Mouse (Mus musculus): ENCODE data around the gene Minos1. TPM values are rescaled to one million over a fixed set of nuclear protein-coding genes. Genes with fewer than 3 reads are reported as not detected.
A peak's percentile ranks its signal among the peaks of the same experiment; 100 is the strongest.

Gene Minos1
- polyA plus RNA-seq, 1 experiment from 2014 or later = 474 TPM

DNA sequence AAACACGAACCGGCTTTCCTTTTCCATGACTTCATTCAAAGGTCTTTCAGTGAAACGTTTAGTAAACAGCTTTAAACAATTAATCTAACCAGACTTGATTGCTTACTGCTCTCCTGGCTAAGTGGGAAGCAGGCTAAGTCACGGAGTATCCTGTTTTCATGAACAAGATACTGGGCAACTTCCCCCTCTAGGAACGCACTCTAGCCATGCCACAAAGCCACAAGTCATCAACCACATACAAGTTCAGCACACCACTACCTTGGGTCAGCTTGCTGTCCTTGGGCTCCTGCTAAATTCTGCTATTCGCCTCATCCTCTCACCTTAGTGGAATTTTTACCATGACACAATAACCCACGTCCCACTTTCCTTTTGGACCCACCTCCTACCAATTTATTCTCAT is 9.9 kb downstream of the Minos1 start:
- H3K36me3 ChIP-seq (ENCODE audit: insufficient read depth, low read length) = no peaks in the 10 kb centered on the region
- 40% methylated on average over 7 of the region's 7 CpGs for WGBS
- peak overlapping the region; percentile 47 for H3K27ac ChIP-seq (ENCODE audit: low read length)
- TF ChIP-seq CTCF (IDR thresholded peaks at IDR 0.05) (no peak), EP300 (IDR thresholded peaks at IDR 0.05) (no peak)
- no peaks in the 10 kb centered on the region for H3K27me3 ChIP-seq (replicated peaks; ENCODE audit: insufficient read depth, low read length)
- H3K4me1 ChIP-seq (ENCODE audit: insufficient read depth, low read depth, low read length) = peaks cover 7% of the 10 kb centered on the region; the same call in 1 of the 2 replicates
- no peak overlapping the region for H3K4me2 ChIP-seq (replicated peaks; ENCODE audit: low read depth, low read length)
- peak; percentile 38 for DNase-seq (ENCODE audit: low spot score)
- H3K9me3 ChIP-seq (ENCODE audit: low read length) = no peaks in the 10 kb centered on the region
- 0 out of 2 replicates have a peak, but pooled peaks have one; percentile 21 for ATAC-seq
- no peak overlapping the region for H3K9ac ChIP-seq (replicated peaks; ENCODE audit: low read depth)
- no peak overlapping the region for H3K4me3 ChIP-seq (ENCODE audit: low read depth, low read length)

DNA sequence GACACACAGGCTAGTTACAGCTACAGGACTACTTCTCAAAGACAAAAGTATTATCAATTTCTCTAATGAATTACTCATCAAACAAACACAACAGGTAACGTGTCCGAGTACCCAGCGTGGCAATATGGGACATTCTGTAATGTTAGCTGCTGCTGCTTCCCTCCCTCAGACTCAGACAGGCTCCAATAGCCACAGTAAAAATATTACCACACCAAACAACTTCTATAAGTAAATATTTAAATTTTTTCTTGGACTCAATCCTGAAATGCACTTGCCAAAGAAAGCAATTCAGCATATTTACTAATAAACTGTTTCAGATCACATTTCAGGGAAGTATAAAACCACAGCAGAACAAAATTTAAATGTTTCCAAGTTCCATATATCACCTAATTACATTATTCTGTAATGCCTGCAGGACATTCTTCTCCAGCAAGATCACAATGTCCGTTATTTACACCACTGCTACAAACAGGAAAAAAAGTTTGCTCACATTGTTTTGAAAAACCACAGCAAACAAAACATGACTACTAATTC is 10.6 kb downstream of the Minos1 start:
- no peaks in the 10 kb centered on the region for H3K27me3 ChIP-seq (replicated peaks; ENCODE audit: insufficient read depth, low read length)
- H3K36me3 ChIP-seq (ENCODE audit: insufficient read depth, low read length) = no peaks in the 10 kb centered on the region
- no peak overlapping the region for H3K4me2 ChIP-seq (replicated peaks; ENCODE audit: low read depth, low read length)
- TF ChIP-seq CTCF (IDR thresholded peaks at IDR 0.05) = no peak
- TF ChIP-seq EP300 (IDR thresholded peaks at IDR 0.05) = no peak
- WGBS = 48% methylated on average over 4 of the region's 4 CpGs
- H3K9ac ChIP-seq (replicated peaks; ENCODE audit: low read depth) = no peak overlapping the region
- no peak overlapping the region for H3K27ac ChIP-seq (ENCODE audit: low read length)
- DNase-seq (ENCODE audit: low spot score) = peak; percentile 59
- H3K4me3 ChIP-seq (ENCODE audit: low read depth, low read length) = no peak overlapping the region
- peaks cover 7% of the 10 kb centered on the region; the same call in 1 of the 2 replicates for H3K4me1 ChIP-seq (ENCODE audit: insufficient read depth, low read depth, low read length)
- H3K9me3 ChIP-seq (ENCODE audit: low read length) = no peaks in the 10 kb centered on the region
- ATAC-seq = peak; percentile 49

DNA sequence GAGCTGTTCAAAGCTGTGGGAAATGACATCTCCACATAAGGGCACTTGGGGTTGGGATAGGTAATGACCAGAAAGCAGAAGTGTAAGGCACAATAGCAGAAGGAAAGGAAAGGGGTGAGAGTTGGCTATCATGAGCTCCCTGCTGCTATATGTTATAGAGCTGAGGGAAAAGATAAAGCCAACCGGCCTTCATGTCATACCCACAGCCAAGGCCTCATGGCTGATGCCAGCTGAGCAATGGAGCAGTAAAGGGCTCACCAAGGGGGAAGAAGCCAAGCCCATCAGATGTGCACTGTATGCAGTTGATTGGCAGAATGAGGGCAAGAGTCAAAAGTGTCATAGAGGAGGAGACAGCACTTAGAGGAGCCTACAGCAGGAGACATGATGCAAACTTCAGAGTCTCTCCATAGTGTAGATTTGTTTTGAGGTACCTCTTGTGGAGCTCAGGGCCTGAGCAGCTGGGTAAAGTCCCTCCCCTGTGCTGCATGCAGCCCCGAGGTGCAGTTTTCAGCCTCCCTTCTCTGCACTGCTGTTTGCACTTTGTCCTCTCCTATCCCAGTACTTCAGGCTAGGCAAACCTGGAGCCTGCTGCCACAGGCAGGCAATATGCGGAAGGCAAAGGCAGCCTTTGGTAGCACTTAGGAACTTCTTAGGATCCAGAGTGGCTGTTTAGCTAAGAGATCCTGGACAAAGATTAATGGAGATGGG is 14.4 kb downstream of the Minos1 start:
- H3K36me3 ChIP-seq (ENCODE audit: insufficient read depth, low read length) = no peaks in the 10 kb centered on the region
- H3K9me3 ChIP-seq (ENCODE audit: low read length) = no peaks in the 10 kb centered on the region
- H3K27me3 ChIP-seq (replicated peaks; ENCODE audit: insufficient read depth, low read length) = no peaks in the 10 kb centered on the region
- H3K4me1 ChIP-seq (ENCODE audit: insufficient read depth, low read depth, low read length) = peaks cover 9% of the 10 kb centered on the region; the same call in 1 of the 2 replicates
- H3K4me3 ChIP-seq (ENCODE audit: low read depth, low read length) = no peak overlapping the region
- ATAC-seq (no peak), DNase-seq (ENCODE audit: low spot score) (no peak)
- no peak overlapping the region for H3K27ac ChIP-seq (ENCODE audit: low read length)
- WGBS = 76% methylated on average over 3 of the region's 3 CpGs
- no peak overlapping the region for H3K9ac ChIP-seq (replicated peaks; ENCODE audit: low read depth)
- no peak for TF ChIP-seq EP300 (IDR thresholded peaks at IDR 0.05)
- no peak for TF ChIP-seq CTCF (IDR thresholded peaks at IDR 0.05)
- no peak overlapping the region for H3K4me2 ChIP-seq (replicated peaks; ENCODE audit: low read depth, low read length)

DNA sequence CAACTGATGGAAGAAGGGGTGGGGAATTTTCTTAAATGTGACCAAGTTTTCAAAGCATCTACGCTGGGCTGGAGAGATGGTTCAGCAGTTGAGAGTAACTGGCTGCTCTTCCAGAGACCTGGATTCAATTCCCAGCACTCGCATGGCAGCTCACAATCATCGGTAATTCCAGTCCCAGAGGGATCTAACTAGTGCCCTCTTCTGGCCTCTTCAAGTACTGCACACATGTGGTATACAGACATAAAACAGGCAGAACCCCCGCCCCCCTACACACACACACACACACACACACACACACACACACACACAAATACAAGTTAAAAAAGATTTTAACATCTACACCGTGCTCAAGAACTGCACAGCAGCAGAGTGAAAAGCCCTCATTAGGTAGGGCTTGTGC is 15.2 kb downstream of the Minos1 start:
- WGBS = 92% methylated on average over 5 of the region's 5 CpGs
- ATAC-seq (no peak), DNase-seq (ENCODE audit: low spot score) (no peak)
- H3K9me3 ChIP-seq (ENCODE audit: low read length) = no peaks in the 10 kb centered on the region
- peaks cover 13% of the 10 kb centered on the region; the same call in 1 of the 2 replicates for H3K4me1 ChIP-seq (ENCODE audit: insufficient read depth, low read depth, low read length)
- H3K4me3 ChIP-seq (ENCODE audit: low read depth, low read length) = no peak overlapping the region
- no peak overlapping the region for H3K27ac ChIP-seq (ENCODE audit: low read length)
- H3K27me3 ChIP-seq (replicated peaks; ENCODE audit: insufficient read depth, low read length) = no peaks in the 10 kb centered on the region
- TF ChIP-seq CTCF (IDR thresholded peaks at IDR 0.05) (peak; percentile 52), EP300 (IDR thresholded peaks at IDR 0.05) (no peak)
- no peaks in the 10 kb centered on the region for H3K36me3 ChIP-seq (ENCODE audit: insufficient read depth, low read length)
- H3K4me2 ChIP-seq (replicated peaks; ENCODE audit: low read depth, low read length) = no peak overlapping the region
- no peak overlapping the region for H3K9ac ChIP-seq (replicated peaks; ENCODE audit: low read depth)

DNA sequence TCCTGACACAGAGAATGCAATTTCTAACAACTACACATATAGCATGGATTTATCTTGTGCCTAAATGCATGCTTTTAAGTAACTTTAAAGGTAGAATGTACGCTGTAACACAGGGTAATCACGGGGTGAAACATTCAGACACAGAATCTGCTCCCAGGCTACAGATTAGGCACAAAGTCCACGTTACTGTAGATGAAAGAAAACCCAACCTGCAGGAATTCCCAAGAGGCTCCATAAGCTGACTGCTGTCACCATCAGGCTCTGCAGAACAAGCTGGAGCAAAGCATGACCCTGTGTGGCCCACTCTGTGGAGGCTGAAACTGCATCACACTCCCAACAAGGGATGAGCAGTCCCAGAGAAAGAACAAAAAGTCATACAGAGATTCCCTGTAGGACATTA is 18.4 kb downstream of the Minos1 start:
- H3K36me3 ChIP-seq (ENCODE audit: insufficient read depth, low read length) = no peaks in the 10 kb centered on the region
- no peaks in the 10 kb centered on the region for H3K9me3 ChIP-seq (ENCODE audit: low read length)
- WGBS = 77% methylated on average over 3 of the region's 3 CpGs
- TF ChIP-seq CTCF (IDR thresholded peaks at IDR 0.05) (no peak), EP300 (IDR thresholded peaks at IDR 0.05) (no peak)
- H3K27ac ChIP-seq (ENCODE audit: low read length) = no peak overlapping the region
- peaks cover 19% of the 10 kb centered on the region; the same call in 1 of the 2 replicates for H3K4me1 ChIP-seq (ENCODE audit: insufficient read depth, low read depth, low read length)
- ATAC-seq = no peak
- no peak overlapping the region for H3K9ac ChIP-seq (replicated peaks; ENCODE audit: low read depth)
- H3K4me2 ChIP-seq (replicated peaks; ENCODE audit: low read depth, low read length) = no peak overlapping the region
- no peak overlapping the region for H3K4me3 ChIP-seq (ENCODE audit: low read depth, low read length)
- DNase-seq (ENCODE audit: low spot score) = no peak
- no peaks in the 10 kb centered on the region for H3K27me3 ChIP-seq (replicated peaks; ENCODE audit: insufficient read depth, low read length)

DNA sequence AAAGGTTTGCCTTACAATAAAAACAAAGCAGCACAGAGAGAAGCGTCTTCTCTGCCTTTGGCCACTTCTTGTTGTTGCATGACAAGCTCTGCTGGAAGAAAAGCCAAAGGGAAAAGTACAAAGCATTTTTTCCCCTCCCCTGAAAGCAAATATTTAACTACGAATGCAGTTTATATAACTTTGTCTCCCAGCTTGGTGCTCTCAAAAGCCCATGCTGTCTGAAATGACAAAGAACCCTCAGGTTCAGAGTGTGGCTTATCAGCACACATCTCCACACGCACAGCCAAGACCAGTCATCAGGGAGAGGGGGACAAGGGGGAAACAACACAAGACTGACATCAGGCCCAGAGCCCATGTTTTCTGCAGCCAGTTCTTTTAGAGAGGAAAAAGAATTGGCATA is 19.5 kb downstream of the Minos1 start:
- TF ChIP-seq EP300 (IDR thresholded peaks at IDR 0.05) (no peak), CTCF (IDR thresholded peaks at IDR 0.05) (no peak)
- ATAC-seq = peak; percentile 55; the same call in 1 of the 2 replicates

More for the DNA sequence above, 19.5 kb downstream of the Minos1 start:
- H3K4me2 ChIP-seq (replicated peaks; ENCODE audit: low read depth, low read length) = 0 out of 2 replicates have a peak overlapping the region, but pooled peaks have one; percentile 14
- WGBS = 20% methylated on average over 3 of the region's 3 CpGs
- H3K9ac ChIP-seq (replicated peaks; ENCODE audit: low read depth) = no peak overlapping the region
- H3K36me3 ChIP-seq (ENCODE audit: insufficient read depth, low read length) = no peaks in the 10 kb centered on the region
- DNase-seq (ENCODE audit: low spot score) = peak; percentile 47
- H3K4me3 ChIP-seq (ENCODE audit: low read depth, low read length) = no peak overlapping the region
- H3K4me1 ChIP-seq (ENCODE audit: insufficient read depth, low read depth, low read length) = peaks cover 19% of the 10 kb centered on the region; the same call in 1 of the 2 replicates
- peak overlapping the region; percentile 54 for H3K27ac ChIP-seq (ENCODE audit: low read length)
- H3K27me3 ChIP-seq (replicated peaks; ENCODE audit: insufficient read depth, low read length) = no peaks in the 10 kb centered on the region
- H3K9me3 ChIP-seq (ENCODE audit: low read length) = no peaks in the 10 kb centered on the region
